Mouse (Mus musculus): ENCODE data around the gene Vps54. TPM values are rescaled to one million over a fixed set of nuclear protein-coding genes. Genes with fewer than 3 reads are reported as not detected.
A peak's percentile ranks its signal among the peaks of the same experiment; 100 is the strongest.
"Not testable (repeated sequence)": the region's sequence is repeated elsewhere in the genome, so short reads cannot be mapped to it uniquely, and the experiment has no call there.

Vps54 gene
- total RNA-seq (2021): 10 to 100 TPM; 21.7 to 24.6 TPM

- intact Hi-C loops (cut with DNase I): no loop called here
- peak; percentile 71 to 75 for DNase-seq
These were observed at the start of gene Vps54 for GRCm38 (mm10) chr11:21239021-21239661. Gene Vps54 (plus strand): TSS chr11:21239281.

GRCm38 (mm10) chr11:21191821-21192220, 47.3 kb upstream of the Vps54 start:
- DNase-seq: not testable (repeated sequence)

GRCm38 (mm10) chr11:21194851-21195250, 44.2 kb upstream of the Vps54 start:
- intact Hi-C loops (cut with DNase I): no loop called here
- DNase-seq: no peak

More at GRCm38 (mm10) chr11:21191821-21192220, 47.3 kb upstream of the Vps54 start:
- intact Hi-C loops (cut with DNase I): not testable (repeated sequence)

- DNase-seq: no peak
- intact Hi-C loops (cut with DNase I): no loop called here
These were observed 30.0 kb upstream of the Vps54 start for GRCm38 (mm10) chr11:21209046-21209445.

GRCm38 (mm10) chr11:21209701-21210100, 29.4 kb upstream of the Vps54 start:
- DNase-seq; intact Hi-C loops (cut with DNase I): not testable (repeated sequence)

GRCm38 (mm10) chr11:21217419-21217818, 21.7 kb upstream of the Vps54 start:
- intact Hi-C loops (cut with DNase I): no loop called here
- DNase-seq: peak; percentile 24 to 31

- no peak for DNase-seq
- intact Hi-C loops (cut with DNase I): no loop called here
These were observed 19.8 kb upstream of the Vps54 start for GRCm38 (mm10) chr11:21219281-21219680.

GRCm38 (mm10) chr11:21219851-21220587, 19.1 kb upstream of the Vps54 start:
- DNase-seq: no peak
- intact Hi-C loops (cut with DNase I): no loop called here

GRCm38 (mm10) chr11:21220754-21221153, 18.3 kb upstream of the Vps54 start:
- intact Hi-C loops (cut with DNase I): no loop called here
- DNase-seq: no peak

- no peak for DNase-seq
- intact Hi-C loops (cut with DNase I): no loop called here
These were observed 17.7 kb upstream of the Vps54 start for GRCm38 (mm10) chr11:21221396-21221795.

GRCm38 (mm10) chr11:21222606-21223207, 16.4 kb upstream of the Vps54 start:
- intact Hi-C loops (cut with DNase I): no loop called here
- no peak for DNase-seq

- no peak for DNase-seq
These were observed 15.5 kb upstream of the Vps54 start for GRCm38 (mm10) chr11:21223539-21223938.

GRCm38 (mm10) chr11:21224041-21224440, 15.0 kb upstream of the Vps54 start:
- no peak for DNase-seq
- intact Hi-C loops (cut with DNase I): no loop called here

More at GRCm38 (mm10) chr11:21223539-21223938, 15.5 kb upstream of the Vps54 start:
- intact Hi-C loops (cut with DNase I): no loop called here

- no peak for DNase-seq
- intact Hi-C loops (cut with DNase I): no loop called here
These were observed 14.6 kb upstream of the Vps54 start for GRCm38 (mm10) chr11:21224446-21224845.

- no peak for DNase-seq
These were observed 14.1 kb upstream of the Vps54 start for GRCm38 (mm10) chr11:21224983-21225382.

GRCm38 (mm10) chr11:21235381-21235780, 3.7 kb upstream of the Vps54 start:
- intact Hi-C loops (cut with DNase I): no loop called here
- DNase-seq: no peak

More at GRCm38 (mm10) chr11:21224983-21225382, 14.1 kb upstream of the Vps54 start:
- intact Hi-C loops (cut with DNase I): no loop called here

- no peak for DNase-seq
- intact Hi-C loops (cut with DNase I): no loop called here
These were observed 3.3 kb upstream of the Vps54 start for GRCm38 (mm10) chr11:21235821-21236220.

- intact Hi-C loops (cut with DNase I): no loop called here
- DNase-seq: no peak
These were observed 2.1 kb upstream of the Vps54 start for GRCm38 (mm10) chr11:21236996-21237395.

GRCm38 (mm10) chr11:21237474-21238278, 1.4 kb upstream of the Vps54 start:
- intact Hi-C loops (cut with DNase I): no loop called here
- no peak for DNase-seq

GRCm38 (mm10) chr11:21238279-21239020, 631 bp upstream of the Vps54 start:
- DNase-seq: peak in 1 of 2 experiments; percentile 62
- intact Hi-C loops (cut with DNase I): no loop called here

Data from heart, postnatal 10 days (tissue).